Mouse (Mus musculus) CD4-positive, CD25-positive, alpha-beta regulatory T cell, adult 9 weeks (primary cell): ENCODE data around the gene Szrd1. TPM values are rescaled to one million over a fixed set of nuclear protein-coding genes. Genes with fewer than 3 reads are reported as not detected.

ENCODE experiments used
- polyA plus RNA-seq: library from polyadenylated mRNA; unstranded; fragments of 100-300 nt; shearing (Covaris generic); gene quantifications from one replicate; pipeline ENCODE4 v1.2.1, GENCODE M21; 2017

Szrd1 gene
- 79.6 TPM for polyA plus RNA-seq

DNA sequence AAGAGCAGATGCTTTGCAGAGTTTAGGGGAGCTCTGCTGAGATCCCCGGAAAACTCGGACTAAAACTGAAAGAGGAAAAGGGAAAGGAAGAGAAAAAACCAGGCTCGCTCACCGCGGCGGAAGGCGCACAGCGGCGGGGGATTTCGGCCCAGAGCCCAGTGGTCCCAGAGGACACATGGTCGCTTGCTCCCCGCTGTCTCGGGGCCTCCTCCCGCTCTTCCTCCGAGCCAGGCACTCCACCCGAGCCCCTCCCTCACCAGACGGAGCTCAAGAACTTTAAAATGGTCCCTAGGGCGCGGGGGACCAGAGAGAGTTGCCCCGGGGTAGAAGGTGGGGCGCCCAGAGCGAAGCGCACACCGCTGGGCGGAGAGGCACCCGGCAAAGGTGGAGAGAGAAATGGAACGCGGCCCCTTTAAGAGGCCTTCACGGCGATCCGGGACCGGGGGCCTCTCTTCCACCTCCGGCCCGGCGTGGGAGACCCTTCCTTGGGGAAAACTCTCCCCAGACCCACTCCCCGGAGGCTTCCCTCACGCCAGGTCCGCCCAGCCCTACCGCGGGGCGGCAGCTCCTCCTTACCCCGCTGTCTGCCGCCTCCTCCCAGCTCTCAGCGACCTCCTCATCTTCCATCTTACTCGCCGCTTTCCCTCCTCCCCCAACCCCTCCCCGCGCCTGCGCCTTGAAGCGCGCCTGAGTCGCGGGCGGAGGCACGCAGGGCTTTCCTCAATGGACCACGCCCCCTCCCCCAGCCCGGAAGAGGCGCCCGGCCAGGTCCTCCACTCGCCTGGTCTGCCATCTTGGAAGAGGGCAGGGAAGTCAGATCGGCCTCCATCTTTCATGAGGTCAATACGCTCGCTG lies at the start of gene Szrd1:
Gene Szrd1, minus strand, starts transcription at position 660 of the 855 bp plus-strand sequence.

GRCm38 (mm10) chr4:141147112-141148008 lies 7.8 kb upstream of the Szrd1 start, which contains the start of gene Fbxo42:
TSS of gene Fbxo42 (plus strand) at chr4:141147913.

DNA sequence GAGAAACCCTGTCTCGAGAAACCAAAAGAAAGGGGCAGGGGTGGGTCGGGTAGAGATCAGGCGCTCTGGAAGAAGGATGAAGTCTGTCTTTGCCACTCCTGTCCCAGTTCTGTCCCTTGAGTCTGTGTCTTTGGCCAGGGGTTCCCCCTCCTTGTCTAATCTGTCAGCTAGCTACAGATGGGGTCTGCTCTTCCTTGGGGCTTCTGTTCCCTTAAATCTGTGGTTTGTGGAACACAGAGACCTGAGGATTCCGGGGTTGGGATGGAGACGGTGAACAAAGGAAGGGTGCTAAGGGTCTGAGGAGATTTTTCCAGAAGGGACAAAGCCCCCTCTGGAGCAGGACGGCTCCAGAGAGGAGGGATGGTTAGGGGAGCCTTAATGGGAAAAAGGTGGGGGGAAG lies 51.5 kb downstream of the Szrd1 start, which contains the start of gene Spata21:
Gene Spata21, plus strand, starts transcription at position 301 of the 400 bp plus-strand sequence.

DNA sequence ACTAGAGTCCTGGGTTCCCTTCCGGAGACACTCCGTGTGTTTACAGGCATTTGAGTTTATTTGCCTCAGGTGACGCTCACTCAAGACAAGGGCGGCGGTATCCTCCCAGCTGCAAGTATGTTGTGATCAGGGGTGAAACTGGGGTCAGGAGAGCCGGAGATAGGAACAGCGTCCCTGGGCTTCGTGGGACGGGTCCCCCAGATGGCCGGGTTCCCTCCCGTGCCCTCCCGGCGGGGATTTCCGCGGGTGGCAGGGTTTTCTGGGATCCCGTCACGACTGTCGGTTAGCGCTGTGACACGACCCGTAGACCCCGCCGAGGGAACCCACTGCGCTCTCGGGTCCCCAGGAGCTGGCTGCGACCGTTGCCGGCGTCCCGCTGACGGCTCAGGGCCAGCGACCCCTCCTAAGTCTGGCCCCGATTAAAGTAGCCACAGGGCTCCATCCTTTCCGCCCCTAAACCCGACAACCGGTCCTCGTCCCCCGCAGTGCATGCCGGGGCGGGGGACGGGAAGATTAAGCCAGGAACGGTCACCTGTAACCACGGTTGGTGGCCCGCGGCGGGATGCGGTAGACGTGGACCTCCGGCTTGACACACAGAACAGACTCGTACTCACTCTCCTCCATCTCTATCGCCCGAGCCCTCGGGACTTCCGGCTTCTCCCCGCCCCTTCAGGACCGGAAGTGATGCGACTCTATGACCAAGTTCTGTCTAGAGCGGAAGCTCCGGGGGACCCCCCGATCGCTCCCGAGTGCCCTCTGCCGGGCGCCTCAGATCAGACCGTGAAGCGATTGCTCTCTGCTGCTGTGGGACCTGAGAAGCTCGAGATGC lies 61.7 kb downstream of the Szrd1 start, which contains the start of gene Necap2:
Gene Necap2, minus strand, starts transcription at position 677 of the 829 bp plus-strand sequence.

Other genes starting within 250 kb of the Szrd1 start
- 20.6 TPM for gene Padi2, start 233.4 kb downstream of the Szrd1 start, polyA plus RNA-seq
- gene Sdhb, start 178.6 kb downstream of the Szrd1 start, polyA plus RNA-seq, result 331 TPM
- gene Atp13a2, start 152.9 kb downstream of the Szrd1 start, polyA plus RNA-seq, result 6.6 TPM
- gene Mfap2, start 129.4 kb downstream of the Szrd1 start, polyA plus RNA-seq, result not detected
- 0.50 TPM for gene Crocc, start 79.2 kb downstream of the Szrd1 start, polyA plus RNA-seq
- gene Necap2, start 61.4 kb downstream of the Szrd1 start, polyA plus RNA-seq, result 168 TPM
- 0.66 TPM for gene Spata21, start 51.4 kb downstream of the Szrd1 start, polyA plus RNA-seq
- gene Fbxo42, start 8.1 kb upstream of the Szrd1 start, polyA plus RNA-seq, result 9.3 TPM
- gene Rsg1, start 74.2 kb upstream of the Szrd1 start, polyA plus RNA-seq, result 5.8 TPM
- not detected for gene Arhgef19, start 99.7 kb upstream of the Szrd1 start, polyA plus RNA-seq
- not detected for gene Epha2, start 161.5 kb upstream of the Szrd1 start, polyA plus RNA-seq
- not detected for gene Fam131c, start 228.4 kb upstream of the Szrd1 start, polyA plus RNA-seq